Mouse (Mus musculus) megakaryocyte, adult 5-6 weeks (primary cell): ENCODE measurements around the gene Kxd1. TPM values are rescaled to one million over a fixed set of nuclear protein-coding genes. Genes with fewer than 3 reads are reported as not detected.

Source experiments
- ATAC-seq: 2 replicates; pipeline ENCODE4 v1.8.0; 2016; ENCODE audit warnings: mild to moderate bottlenecking, inconsistent platforms; ENCODE audit not compliant: poor library complexity, severe bottlenecking
- total RNA-seq, 2 experiments: library from RNA; stranded (forward) in 1 of 2; stranded (reverse) in 1 of 2; fragments of 153-499, 151-499 nt in 1 of 2; fragments of 221-1000, 200-1000 nt in 1 of 2; gene quantifications; 2 replicates each; pipeline versions ENCODE4 v1.2.3 to v1.2.4; 2015 to 2017

The Kxd1 gene
- total RNA-seq, 2 experiments from 2014 or later: 71.4 to 88.7 TPM

DNA sequence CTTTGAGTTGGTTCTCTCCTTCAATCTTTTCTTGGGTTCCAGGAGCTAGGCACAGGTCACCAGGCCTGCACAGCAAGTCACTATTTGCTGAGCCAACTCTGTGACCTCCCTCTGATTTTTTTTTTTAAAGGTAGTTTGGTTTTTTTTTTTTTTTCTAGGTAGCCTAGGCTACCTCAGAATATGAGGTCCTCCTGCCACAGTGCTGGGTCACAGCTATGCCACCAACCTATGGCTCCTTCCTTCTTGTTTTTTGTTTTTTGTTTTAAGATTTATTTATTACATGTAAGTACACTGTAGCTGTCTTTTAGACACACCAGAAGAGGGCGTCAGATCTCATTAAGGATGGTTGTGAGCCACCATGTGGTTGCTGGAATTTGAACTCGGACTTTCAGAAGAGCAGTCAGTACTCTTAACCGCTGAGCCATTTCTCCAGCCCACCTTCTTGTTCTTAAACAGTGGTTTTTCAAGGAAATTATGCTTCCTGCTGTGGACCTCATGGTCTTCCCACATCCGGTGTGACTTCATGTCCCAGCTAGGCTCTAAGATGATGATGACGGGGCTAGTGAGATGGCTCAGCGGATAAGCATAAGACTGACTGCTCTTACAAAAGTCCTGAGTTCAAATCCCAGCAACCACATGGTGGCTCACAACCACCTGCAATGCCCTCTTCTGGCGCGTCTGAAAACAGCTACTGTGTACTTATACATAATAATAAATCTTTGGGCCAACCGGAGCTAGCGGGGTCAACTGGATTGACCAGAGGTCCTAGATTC, 21.8 kb upstream of the Kxd1 start:
- peak; percentile 65 for ATAC-seq

DNA sequence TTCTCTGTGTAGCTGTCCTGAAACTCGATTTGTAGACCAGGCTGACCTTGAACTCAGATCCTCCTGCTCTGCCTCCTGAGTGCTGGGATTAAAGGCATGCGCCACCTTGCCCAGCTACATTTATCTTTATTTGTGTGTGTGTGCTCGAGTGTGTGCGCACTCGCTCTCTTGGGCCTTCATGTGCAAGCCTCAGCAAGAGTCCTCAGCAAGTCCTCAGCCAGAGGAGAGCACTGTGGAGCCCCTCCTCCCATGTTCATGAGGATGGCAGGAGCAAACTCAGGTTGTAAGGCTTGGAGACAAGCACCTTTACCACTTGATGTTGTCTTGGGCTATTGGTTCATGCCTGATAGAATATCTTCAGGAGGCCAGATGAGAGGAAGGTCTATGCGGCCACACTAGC, 20.0 kb upstream of the Kxd1 start:
- no peak for ATAC-seq

DNA sequence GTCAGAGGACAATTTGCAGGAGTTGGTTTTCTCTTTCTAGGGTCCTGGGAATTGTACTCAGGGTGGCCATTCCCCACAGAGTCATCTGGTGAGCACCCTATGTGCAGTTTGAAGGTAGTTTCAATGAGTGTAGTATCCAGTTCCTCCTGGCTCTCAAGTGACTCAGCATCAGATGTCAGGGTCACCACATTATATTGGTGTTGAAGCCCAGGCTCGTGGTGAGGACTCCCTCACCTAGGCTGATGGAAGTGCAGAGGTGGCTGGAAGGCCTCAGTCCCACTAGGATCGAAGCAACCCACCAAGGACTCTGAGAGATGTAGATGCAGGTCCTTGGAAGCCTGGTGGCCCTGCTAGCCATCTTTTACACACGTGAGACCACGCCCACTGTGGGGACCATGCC, 18.7 kb upstream of the Kxd1 start:
- ATAC-seq: no peak

DNA sequence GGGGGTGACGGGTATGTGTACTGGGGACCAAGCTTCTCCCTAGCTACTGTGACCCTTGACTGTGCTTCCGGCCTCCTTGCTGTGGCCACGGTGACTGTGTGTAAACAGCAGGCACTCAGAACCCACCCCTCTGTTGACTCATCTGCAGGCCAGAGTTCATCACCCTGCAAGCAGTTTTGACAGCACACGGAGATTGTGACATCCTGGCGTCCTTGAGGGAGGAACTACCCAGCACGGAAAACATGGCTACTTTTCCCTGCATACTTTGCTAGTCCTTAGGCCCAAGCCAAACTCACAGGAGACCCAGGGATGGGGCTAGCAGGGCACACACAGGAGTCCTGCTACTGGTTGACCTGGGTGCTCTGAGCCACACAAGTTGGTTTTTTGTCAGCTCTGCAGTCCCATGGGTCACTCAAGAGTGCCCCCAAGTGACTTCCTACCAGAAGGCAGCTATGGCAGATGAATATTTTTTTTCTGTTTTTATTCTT, 16.5 kb upstream of the Kxd1 start:
- ATAC-seq: peak; percentile 72

DNA sequence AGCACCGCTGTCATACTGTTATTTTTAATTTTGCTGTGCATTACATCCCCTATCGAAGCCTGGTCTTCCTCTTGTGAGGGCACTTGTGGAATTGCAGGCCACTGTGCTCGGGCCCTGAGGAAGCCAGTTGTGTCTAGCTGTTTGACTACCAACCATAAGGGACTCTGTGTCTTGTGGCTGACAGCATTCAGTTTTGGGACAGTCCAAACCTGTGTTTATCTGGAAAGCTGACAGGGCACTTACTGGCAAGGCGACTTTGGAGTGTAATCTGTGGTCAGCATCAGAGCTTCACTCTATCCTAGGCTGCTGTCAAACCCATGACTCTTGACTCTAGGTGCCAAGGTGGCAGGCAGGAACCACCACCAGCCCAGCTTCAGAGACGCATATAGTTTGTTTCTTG, 13.3 kb upstream of the Kxd1 start:
- no peak for ATAC-seq

DNA sequence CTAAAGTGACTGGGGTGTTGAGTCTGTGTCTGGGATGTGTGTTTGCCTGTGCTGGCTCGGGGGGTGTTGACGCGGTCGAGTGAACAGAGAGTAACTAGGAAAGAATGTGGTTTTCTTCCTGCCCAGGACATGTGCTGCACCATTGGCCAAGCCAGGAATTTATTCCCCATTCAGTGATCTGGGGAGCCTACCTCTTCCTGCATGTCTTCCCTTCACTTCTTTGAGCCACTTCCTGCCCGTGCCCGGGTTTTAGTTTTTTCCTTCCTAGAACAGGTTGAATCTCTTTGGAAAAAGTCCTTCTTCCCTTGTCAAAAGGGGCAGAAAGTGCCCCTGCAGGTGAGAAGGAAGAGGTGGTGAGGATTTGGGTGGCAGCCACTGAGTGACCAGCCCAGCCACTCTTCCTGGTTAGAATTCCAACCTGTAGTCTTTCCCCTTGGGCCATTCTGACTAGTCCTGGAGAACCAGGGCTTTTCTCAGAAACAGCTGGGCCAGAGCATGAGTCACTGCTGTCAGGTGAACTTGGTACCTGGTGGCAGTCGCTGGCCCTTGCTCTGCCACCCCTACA, 12.8 kb upstream of the Kxd1 start:
- ATAC-seq: no peak

DNA sequence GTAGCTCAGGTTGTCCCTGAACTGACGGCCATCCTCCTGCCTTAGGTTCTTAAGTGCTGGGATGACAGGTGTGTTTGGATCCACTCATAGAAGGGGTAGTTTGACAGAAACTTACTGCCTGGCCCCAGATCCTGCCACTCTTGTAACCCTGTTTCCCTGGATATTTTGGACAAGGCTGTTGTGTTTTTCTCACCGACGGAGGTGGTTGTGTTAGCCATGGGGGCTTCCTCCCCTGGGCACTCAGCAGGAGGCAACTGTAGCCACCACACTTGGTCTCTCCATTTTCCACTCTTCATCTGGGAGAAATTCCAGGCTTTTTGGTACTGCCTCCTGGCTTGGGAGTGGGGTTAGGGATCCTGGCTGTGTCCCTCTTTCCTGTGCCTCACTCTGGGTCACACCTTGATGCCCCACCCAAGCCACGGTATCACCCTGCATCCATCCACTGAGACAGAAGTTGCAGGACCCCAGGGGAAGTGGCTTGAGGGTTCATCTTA, 12.3 kb upstream of the Kxd1 start:
- ATAC-seq: no peak

DNA sequence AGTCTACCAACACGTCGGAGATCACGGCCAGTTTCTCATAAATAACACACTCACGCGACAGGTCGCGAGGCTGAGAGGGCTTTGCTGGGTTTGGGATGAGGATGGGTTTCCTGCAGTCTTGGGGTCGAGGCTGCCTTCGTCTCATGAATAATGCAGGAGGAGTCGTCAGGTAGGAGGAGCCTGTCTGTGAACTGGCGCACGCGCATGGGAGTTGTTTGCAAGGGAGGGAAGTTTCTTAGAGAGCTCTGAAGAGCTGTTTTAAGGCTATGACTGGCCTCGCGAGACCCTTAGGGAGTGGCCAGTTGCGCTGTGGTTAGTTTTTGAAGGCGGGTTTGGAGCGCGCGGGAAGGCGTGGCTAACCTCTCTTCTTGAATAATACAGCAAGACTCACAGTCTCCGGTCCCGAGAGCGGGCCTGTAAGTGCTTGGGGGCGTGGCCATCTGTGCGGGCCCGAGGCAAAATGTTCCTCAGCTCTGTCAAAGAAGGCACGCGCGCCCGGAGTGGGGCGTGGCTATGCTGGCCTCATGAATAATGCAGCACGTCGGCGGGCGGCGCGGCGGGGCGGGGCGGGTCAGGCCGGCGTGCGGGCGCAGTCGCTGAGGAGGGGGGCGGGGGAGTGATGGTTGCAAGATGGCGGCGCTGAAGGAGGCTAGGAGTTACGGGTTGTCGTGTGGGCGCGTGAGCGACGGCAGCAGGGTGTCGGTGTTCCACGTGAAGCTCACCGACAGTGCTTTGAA, 11.5 kb upstream of the Kxd1 start, which contains the start of gene Ell:
Ell (plus strand) TSS at position 381 of the 737 bp plus-strand sequence.
- ATAC-seq: peak; percentile 65

DNA sequence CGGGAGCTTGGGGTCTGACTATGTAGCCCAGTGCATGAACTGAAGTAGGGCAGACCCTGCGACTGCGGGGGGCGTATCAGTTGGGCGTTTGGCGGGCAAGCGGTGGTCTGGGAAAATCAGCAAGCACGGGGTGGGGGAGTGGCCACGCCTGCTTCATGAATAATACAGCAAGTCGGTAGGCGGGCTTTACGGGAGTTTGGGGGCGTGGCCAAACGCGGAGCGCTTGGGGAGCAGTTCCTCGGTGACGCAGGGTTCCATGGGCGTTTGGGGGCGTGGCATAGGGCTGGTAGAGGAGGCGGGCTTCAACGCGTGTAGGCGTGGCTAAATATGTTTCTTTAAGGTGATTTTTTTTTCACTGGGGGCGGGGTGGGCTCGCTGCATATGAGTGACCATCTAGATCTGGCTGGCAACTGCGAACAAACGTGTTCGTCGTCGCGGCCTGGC, 10.9 kb upstream of the Kxd1 start:
- peak; percentile 78 for ATAC-seq

DNA sequence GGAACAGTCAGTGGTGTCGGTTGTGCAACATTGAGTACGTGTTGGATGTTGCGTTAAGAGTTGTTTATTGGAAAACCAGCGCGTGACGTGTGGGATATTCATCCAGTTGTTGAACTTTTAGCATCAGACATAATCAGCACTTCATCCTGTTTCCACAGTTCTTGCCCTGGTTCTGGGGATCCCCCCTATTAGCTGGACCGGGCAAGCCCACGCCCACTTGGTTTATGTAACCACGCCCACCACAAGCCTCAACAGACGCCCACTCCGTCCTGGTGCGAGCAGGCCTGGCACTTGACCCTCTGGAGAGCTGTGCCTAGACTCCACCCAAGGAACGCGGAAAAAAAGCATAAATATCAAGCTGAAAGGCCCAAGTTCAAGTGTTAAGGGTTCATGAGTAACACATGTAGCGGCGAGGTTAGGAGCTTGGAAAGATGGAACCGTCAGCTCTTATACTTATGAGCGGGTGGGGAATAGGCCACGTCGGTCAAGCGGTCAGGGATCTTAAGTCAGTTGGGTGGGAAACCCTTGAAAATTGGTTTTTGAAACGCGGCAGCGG, 10.3 kb upstream of the Kxd1 start:
- ATAC-seq: peak; percentile 17; the same call in 1 of the 2 replicates

DNA sequence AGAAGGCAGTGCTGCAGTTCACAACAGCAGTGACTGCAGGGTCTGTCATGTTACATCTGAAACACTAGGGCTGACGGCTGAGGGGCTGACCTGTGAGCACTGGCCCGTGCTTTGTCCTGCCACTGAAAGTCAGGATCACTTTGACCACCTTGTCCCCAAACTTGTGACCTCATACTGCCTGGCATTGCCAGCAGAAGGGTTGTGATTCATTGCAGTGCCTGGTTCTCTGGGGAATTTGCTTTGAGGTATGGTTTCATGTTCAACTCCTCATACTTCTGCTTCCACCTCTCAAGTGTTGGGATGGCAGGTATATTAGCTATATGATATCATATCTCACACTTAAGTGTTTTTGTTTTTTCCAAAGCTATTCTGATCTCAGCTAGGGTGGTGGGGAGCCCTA, 7.9 kb upstream of the Kxd1 start:
- ATAC-seq: no peak

DNA sequence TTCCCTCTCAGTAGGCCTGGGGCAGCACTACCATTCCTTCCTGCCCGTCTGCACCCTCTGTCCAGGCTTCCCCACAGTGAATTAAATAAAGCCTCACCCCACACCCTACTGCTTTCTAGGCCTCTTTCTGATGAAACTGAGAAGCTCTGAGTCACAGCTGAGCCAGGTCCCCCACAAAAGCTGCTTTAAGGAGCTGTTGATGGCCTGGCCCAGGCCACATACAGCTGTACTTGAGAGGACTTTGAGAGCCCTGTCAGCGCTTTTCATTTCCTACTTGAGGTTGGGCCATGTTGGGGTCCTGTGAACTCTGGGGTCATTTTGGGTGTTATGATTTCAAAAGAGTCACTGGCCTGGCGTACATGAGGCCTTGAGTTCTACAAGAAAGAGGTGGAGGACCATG, 7.5 kb upstream of the Kxd1 start:
- ATAC-seq: no peak

DNA sequence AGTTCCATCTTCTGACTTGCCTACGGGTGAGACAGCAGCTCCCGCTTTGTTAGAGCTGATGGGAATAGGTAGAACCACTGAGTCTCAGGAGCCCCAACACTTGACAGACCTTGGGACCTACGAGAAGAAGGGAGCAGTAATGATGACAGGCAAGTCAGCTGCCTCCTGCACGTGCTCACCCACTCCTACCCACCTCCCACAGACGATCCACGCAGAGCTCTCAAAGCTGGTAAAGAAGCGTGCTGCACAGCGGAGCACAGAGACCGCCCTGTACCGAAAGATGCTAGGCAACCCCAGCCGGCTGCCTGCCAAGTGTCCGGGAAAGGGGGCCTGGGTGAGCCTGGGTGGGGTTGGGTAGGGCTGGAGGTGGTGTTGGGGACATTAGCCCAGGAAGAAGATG, 6.5 kb upstream of the Kxd1 start:
- no peak for ATAC-seq

DNA sequence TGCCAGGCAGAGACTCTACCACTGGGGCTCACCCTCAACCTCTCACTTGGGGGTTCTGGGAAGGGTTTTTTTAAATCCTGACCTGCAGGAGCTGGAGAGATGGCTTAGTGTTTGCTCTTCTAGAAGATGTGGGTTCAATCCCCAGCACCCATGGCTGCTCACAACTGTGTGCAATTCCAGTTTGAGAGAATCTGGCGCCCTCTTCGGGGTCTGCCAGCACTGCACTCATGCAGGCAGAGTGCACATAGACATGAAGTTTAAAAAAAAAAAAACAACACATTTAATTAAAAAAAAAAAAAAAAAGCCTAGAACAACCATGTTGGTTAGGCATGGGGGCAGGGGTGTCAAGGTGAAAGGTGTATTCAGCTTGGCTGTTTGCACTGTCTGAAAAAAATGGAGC, 2.6 kb upstream of the Kxd1 start:
- no peak for ATAC-seq

DNA sequence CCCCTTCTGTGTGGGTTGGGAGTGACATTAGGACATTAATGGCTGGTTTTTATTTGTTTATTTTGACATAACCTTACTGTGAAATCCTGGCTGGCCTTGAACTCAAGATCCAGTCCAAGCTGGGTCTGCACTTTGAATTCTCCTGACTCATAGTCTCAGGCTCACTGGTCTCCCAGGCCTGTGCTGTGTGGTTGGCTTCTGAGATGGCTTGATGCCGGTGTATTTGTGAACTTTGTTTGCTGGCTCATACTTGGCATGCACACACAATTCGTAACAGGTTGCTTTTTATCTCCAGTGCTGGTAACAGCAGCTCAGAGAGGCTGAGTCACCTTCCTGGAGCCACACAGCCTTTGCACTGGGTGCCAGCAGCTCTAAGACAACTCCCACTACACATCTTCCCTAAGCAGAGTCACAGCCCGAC, 2.0 kb upstream of the Kxd1 start:
- ATAC-seq: no peak

DNA sequence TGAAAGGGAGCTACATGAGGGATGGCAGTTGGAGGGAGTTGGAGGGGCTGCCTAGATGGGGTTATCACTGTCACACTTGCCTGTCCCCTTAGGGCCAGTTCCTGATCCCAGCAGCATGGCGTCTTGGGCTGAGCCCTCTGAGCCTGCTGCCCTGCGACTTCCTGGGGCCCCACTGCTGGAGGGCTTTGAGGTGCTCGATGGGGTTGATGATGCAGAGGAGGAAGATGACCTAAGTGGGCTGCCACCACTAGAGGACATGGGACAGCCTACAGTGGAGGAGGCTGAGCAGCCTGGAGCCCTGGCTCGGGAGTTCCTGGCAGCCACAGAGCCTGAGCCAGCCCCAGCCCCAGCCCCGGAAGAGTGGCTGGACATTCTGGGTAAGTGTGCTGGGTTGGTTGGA, 1.5 kb upstream of the Kxd1 start:
- ATAC-seq: no peak

DNA sequence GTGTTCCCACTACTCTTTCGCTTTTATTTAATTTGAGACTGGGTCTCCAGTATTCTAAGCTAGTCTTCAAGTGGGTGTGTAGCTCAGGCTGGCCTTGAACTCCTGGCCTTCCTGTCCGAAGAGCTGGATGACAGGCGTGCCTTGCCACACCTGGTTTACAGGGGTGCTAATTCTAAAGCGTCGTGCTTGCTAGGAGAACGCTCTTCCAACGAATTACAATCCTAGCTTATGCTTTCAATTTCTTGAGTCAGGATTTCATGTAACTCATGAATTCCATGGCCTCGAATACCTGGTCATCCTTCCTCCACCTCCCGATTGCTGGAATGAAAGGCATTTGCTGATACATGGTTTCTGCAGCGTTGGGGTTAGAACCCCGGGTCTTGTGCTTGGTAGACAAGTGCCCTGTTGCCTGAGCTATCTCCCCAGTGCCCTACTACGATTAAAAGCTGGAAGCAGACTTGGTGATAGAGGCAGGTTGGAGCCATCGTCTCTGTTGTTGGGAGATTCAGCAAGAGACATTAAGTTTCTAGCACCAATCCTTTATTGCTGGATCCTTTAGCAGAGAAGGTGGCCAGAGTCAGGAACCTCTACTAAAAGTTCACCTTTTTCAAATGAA, 534 bp upstream of the Kxd1 start:
- ATAC-seq: no peak

DNA sequence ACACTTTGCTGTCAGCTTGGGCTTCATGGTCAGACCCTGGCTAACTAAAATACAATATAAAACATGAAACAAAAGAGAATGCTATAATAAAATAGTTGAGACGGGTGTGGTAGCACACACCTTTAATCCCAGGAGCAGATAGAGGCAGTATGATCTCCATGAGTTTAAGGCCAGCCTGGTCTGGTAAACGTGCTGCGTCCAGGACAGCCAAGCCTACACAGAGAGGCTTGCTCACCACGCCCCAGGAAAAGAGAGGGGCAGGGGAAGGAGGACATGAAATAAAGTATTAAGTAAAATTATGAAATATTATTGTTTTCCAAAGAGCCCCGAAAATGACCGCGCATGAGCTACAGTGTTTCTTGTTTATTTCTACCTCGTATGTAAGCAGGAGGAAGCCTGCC, 645 bp downstream of the Kxd1 start:
- ATAC-seq: no peak

DNA sequence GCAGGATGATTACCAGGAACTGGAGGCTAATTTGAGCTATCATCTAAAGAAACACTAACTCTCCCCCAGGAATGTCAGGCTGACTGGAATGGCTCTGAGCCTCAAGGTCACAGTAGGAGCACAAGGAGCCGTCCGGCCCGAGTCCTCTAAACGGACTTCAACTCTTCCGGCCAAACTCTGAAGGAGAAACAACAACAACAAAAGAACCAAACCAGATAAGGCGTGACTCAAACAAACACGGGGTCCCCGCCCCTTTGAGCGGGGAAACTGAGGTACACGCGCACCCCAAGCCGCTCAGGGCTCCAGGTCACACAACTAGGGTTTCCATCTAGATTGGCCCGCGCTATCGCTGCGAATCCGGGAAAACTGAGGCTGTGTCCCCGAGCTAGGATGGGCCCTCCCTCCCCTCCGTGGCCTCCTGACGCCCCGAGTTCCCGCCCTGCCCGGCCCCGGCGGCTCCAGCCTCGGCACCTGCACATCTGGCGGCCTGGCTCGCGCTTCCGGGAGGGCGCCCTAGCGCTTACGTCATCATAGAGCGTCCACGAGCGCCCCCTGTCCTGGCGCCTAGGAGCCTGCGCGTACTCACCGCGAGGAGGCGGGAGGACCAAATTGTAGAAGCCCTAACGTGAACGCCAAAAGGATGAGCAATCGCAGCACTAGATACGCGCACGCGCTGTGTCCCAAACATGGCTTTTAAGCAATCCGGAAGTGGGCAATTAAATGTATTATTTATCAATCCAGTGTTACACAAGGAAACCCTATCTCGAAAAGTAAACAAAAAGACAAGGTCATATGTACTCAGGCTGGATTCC, 5.0 kb downstream of the Kxd1 start:
- peak; percentile 93 for ATAC-seq

DNA sequence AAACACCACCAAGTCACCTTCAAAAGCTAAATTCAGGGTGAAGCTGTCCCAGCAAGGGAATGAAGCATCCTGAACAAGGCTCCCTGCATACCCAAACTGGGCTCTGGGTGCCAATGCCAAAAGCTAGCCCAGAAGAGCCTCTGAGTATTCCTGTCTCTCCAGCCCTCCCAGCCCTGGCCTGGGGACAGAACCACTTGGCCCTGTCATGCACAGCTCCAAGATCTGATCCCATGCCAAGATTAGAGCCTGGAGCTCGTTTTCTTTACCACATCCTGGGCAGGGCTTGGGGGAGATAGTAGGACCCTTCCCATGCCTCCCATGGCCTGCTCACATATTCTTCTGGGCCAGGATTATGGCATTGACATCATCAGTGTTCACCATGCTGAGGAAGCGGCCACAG, 8.2 kb downstream of the Kxd1 start:
- ATAC-seq: no peak
